Mouse (Mus musculus): ENCODE measurements around the gene Gm45261. TPM values are rescaled to one million over a fixed set of nuclear protein-coding genes. Genes with fewer than 3 reads are reported as not detected.

Gm45261 gene
- total RNA-seq, 2 experiments from 2014 or later, result not detected

DNA sequence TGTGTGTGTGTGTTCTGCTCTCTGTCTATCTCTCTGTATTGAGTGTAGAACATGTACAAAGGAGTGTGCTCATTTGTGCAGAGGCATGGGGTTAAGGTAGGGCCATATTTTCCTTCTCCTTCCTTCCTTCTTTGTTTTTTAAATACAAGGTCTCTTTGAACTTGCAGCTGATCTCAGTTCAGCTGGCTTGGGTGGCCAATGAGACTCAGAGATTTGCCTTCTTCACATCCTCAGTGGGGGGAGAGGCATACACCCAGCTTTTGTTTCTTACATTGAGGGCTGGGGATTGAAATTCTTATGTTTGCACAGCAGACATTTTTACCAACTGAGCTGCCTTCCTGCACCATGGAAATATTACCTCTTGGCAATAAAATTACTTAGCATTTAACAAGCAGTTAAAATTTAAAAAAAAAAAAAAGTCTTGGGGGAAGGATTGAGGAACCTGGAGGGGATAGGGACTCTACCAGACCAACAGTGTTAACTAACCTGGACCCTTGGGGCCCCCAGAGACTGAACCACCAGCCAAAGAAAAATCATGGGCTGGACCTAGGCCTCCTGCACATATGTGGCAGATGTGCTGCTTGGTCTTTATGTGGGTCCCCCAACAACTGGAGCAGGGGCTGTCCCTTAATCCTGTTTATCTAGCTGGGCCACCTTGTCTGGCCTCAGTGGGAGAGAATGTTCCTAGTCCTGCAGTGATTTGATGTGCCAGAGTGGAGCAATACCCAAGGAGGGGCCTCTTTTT is 50.8 kb downstream of the Gm45261 start:
- no peak for DNase-seq (ENCODE audit: low spot score in 2 of 2)

DNA sequence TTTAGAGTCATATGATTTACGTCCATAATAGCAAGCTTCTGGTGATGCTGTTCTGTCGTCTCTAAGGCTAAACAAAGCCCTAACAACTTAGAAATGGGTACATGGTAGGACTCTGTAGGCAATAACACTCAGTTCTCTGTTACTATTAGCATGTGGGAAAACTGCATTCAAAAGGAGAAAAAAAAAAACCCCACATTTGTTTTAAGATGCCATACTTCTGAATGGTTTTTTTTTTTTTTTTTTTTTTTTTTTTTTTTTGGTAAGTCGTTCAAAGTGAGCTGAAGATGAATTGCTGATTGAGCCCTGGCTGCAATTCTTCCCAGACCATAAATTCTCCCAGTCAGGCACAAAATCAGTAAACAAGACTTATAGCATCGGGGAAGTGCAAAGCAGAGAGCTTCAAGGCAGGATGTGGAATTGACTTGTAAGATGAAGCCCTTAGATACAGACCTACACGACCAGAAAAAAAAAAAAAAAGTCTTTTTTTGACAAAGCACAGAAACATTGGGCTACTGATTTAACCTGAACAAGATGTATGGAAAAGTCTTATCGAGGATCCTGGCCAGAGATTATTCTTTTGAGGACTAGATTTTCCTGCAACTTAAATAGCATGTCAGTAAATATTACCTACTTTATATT is 51.7 kb downstream of the Gm45261 start:
- DNase-seq (ENCODE audit: low spot score in 2 of 2), result no peak

DNA sequence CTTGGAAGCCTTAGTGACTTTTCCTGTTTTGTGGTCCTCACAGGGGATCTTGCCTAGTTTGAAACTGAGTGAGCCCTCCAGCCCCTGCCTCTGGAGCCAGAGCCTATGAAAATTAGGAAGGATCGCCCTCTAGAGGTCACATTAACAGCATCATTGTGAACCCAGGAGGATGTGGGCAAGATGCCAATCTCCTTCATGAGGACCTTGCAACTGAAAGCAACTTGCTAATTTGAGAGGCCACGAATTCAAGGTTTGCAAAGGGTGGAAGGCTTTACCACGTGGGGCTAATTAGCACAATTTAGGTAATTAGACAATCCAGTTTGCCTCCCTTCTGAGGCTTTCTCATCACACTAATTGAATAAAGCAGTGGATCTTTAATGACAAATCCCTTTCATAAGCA is 52.7 kb downstream of the Gm45261 start:
- DNase-seq (ENCODE audit: low spot score in 2 of 2), result peak; percentile 49 to 80

DNA sequence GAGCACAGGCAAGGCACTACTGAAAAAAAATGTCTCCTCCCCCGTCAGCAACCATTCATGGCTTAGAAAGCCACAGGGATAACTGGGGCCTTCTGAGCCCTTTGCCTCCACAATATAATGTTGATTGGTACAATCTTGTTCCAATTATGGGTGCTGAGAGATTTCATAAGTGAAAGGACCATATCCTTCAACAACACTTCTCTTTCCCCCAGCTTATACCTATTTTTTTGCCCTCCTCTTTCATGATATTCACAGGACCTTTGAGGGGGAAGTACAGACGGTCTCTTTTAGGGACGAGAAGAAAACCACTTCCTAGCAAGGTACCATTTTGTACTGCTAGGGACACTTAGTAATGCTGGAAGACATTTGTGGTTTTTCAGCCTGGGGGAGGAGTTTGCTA is 57.1 kb downstream of the Gm45261 start:
- DNase-seq (ENCODE audit: low spot score in 2 of 2), result no peak

DNA sequence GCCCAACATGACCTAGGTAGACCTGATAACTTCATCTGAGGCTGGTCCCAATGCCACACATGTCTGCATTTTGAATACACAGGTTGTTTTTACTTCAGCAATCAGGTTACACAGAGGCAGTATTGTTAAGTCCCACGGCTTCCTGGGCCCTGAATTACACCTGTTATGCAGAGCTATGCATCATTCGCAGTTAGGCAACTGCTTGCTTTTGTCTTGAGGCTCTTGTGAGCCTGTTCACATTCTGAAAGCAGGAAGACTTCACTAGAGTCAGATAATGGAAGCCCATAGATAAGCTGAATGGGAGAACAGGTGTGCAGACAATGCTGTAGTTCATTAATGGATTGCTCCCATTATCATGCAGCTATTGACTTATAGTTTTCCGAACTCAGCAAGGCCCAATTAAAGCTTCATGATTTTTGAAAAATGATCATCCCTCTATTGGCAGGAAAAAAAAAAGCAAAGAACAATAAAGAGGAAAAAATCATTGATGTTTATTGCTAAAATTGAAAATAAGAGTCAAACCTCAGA is 57.8 kb downstream of the Gm45261 start:
- no peak for DNase-seq (ENCODE audit: low spot score in 2 of 2)

DNA sequence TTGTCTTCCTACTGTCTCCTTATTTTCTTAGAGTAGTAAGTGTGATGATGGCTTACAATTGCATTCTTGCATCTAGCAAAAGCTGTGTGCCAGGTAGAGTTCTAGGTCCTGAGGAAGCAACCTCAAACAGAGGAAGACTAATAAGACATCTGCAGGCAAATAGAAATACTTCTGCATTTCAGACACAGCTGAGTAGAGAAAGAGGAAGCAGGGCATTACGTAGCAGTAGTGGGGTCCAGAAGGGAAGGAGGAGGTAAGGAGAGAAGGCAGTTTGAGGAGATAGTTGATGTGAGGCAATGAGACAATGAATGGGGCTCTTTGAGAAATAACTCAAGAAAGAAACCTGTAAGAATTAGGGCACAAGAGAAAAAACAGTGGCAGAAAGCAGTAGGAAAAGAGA is 59.3 kb downstream of the Gm45261 start:
- no peak for DNase-seq (ENCODE audit: low spot score in 2 of 2)

Other genes with a start within 250 kb of the Gm45261 start
- under 1 TPM; 0.91 to 0.99 TPM for gene Fam124b, start 243.0 kb downstream of the Gm45261 start, total RNA-seq (2021)
- 100 to 1,000 TPM; 130 to 141 TPM for gene Cul3, start 121.0 kb downstream of the Gm45261 start, total RNA-seq (2021)

All from layer of hippocampus, postnatal 14 days (tissue).